Mouse (Mus musculus) forebrain, embryonic 12.5 days (tissue): ENCODE results near the gene Tradd. TPM values are rescaled to one million over a fixed set of nuclear protein-coding genes. Genes with fewer than 3 reads are reported as not detected.

Source experiments
- ATAC-seq: fragments of 200-750 bp; cut with Nextera tagmentation; 2 replicates; pipeline ENCODE4 v1.8.0; 2017; ENCODE audit warnings: moderate TSS enrichment; ENCODE audit not compliant: low FRiP score
- H3K27ac ChIP-seq: fragments of 300-500 bp; sonication (generic); 2 replicates; pipeline ENCODE4 v1.5.1; 2016; ENCODE audit warnings: mild to moderate bottlenecking
- H3K27me3 ChIP-seq: fragments of 300-500 bp; sonication (generic); 2 replicates; pipeline ENCODE4 v1.6.1; 2016; ENCODE audit warnings: mild to moderate bottlenecking
- H3K36me3 ChIP-seq: fragments of 300-500 bp; sonication (generic); replicated peaks from 2 replicates; pipeline ENCODE4 v1.6.1; 2016; ENCODE audit warnings: mild to moderate bottlenecking
- H3K4me1 ChIP-seq: fragments of 300-500 bp; sonication (generic); 2 replicates; pipeline ENCODE4 v1.6.1; 2016
- H3K4me2 ChIP-seq: fragments of 300-500 bp; sonication (generic); 2 replicates; pipeline ENCODE4 v1.6.1; 2016; ENCODE audit warnings: mild to moderate bottlenecking, moderate library complexity
- H3K4me3 ChIP-seq: fragments of 300-500 bp; sonication (generic); replicated peaks from 2 replicates; pipeline ENCODE4 v1.5.1; 2016; ENCODE audit warnings: mild to moderate bottlenecking
- H3K9ac ChIP-seq: fragments of 300-500 bp; sonication (generic); 2 replicates; pipeline ENCODE4 v1.6.1; 2016; ENCODE audit warnings: mild to moderate bottlenecking
- H3K9me3 ChIP-seq: fragments of 300-500 bp; sonication (generic); 2 replicates; pipeline ENCODE4 v1.6.1; 2016
- WGBS: fragments of 180-500 bp; shearing (Covaris S2); methylation state at CpG from one replicate; pipeline ENCODE4 v1.1.7; 2016; 5-methylcytosine and 5-hydroxymethylcytosine counted together
- polyA plus RNA-seq: library from polyadenylated mRNA; unstranded; fragments of >200 nt; fragmentation: Nextera tagmentation; extraction: Ambion mirVana; gene quantifications from 2 replicates; pipeline ENCODE4 v1.2.1, GENCODE M21; 2016

Gene Tradd
- polyA plus RNA-seq, result 10.8 and 11.0 TPM in 2 replicates

GRCm38 (mm10) chr8:105264024-105264982, at the start of gene Tradd, which contains the start of gene Fbxl8:
Tradd (minus strand) TSS chr8:105264609.
Fbxl8 (plus strand) TSS chr8:105264648.
- peak; percentile 42 for ATAC-seq
- WGBS, result under 1% methylated on average over 54 of the region's 54 CpGs
- Histone ChIP-seq H3K9ac (peak within 1 kb of the TSS; percentile 60), H3K36me3 (no peaks in the 10 kb centered on the region), H3K9me3 (0 out of 2 replicates have a peak, but pooled peaks cover 5% of the 10 kb centered on the region), H3K4me2 (peak within 1 kb of the TSS; percentile 90), H3K4me1 (peaks cover 31% of the 10 kb centered on the region), H3K27me3 (peaks cover 96% of the 10 kb centered on the region), H3K27ac (no peak within 1 kb of the TSS), H3K4me3 (peak within 1 kb of the TSS; percentile 65)

DNA sequence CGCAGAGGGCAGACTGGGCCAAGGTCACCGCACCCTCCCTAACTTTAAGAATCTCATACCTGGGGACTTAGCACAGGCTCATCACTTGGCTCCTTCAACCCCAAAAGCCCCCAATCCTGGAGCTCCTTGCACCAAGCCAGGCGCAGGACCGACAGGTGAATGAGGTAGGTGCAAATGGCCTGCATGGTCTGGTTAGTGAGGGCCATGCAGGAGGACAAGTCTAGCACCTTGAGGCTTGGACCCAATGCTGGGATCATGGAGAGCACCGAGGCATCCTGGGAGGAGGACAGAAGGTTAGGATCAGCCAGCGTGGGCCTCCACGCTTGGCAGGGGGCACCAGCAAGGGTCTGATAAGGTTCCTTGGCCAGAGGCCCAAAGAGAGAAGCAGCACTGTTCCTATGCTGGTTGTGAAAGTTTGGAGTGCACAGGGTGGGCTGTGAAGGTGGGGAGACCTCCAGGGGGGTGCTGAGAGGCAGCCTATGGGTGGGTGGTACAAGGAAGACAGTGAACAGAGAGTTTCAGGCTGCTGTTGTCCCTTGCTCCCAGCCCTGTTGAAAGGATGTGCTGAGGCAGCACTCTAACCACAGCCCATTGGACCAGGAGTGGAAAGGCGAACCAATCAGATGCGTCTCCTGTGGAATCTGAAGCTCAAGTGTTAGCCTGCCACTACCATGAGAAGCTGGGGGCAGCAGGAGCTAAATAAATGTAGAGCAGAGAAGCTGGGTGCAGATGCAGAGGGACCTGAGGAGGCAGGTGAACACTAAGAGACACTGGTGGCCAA, 49.4 kb upstream of the Tradd start:
- no peak overlapping the region for H3K4me3 ChIP-seq
- no peaks in the 10 kb centered on the region for H3K9me3 ChIP-seq
- 87% methylated on average over 9 of the region's 9 CpGs for WGBS
- 0 out of 2 replicates have a peak overlapping the region, but pooled peaks have one; percentile 7 for H3K9ac ChIP-seq
- H3K4me2 ChIP-seq, result no peak overlapping the region
- no peaks in the 10 kb centered on the region for H3K4me1 ChIP-seq
- ATAC-seq, result no peak
- H3K27ac ChIP-seq, result no peak overlapping the region
- no peaks in the 10 kb centered on the region for H3K27me3 ChIP-seq
- peaks cover 77% of the 10 kb centered on the region for H3K36me3 ChIP-seq

GRCm38 (mm10) chr8:105312891-105313481, 48.6 kb upstream of the Tradd start:
- WGBS, result 93% methylated on average over 8 of the region's 8 CpGs
- no peak overlapping the region for H3K4me2 ChIP-seq

GRCm38 (mm10) chr8:105311718-105312117, 47.3 kb upstream of the Tradd start:
- no peak overlapping the region for H3K4me3 ChIP-seq
- WGBS, result 93% methylated on average over 1 of the region's 1 CpGs
- no peak for ATAC-seq

More at GRCm38 (mm10) chr8:105312891-105313481, 48.6 kb upstream of the Tradd start:
- peaks cover 80% of the 10 kb centered on the region for H3K36me3 ChIP-seq
- ATAC-seq, result no peak
- no peaks in the 10 kb centered on the region for H3K27me3 ChIP-seq
- H3K27ac ChIP-seq, result no peak overlapping the region
- no peak overlapping the region for H3K4me3 ChIP-seq
- no peaks in the 10 kb centered on the region for H3K9me3 ChIP-seq
- no peaks in the 10 kb centered on the region for H3K4me1 ChIP-seq
- H3K9ac ChIP-seq, result no peak overlapping the region

GRCm38 (mm10) chr8:105310118-105310517, 45.7 kb upstream of the Tradd start:
- no peaks in the 10 kb centered on the region for H3K9me3 ChIP-seq
- H3K4me2 ChIP-seq, result no peak overlapping the region
- peaks cover 12% of the 10 kb centered on the region for H3K4me1 ChIP-seq
- no peaks in the 10 kb centered on the region for H3K27me3 ChIP-seq
- H3K4me3 ChIP-seq, result no peak overlapping the region
- no peak overlapping the region for H3K27ac ChIP-seq
- ATAC-seq, result no peak
- peaks cover 84% of the 10 kb centered on the region for H3K36me3 ChIP-seq
- H3K9ac ChIP-seq, result no peak overlapping the region
- WGBS, result 87% methylated on average over 8 of the region's 8 CpGs

More at GRCm38 (mm10) chr8:105311718-105312117, 47.3 kb upstream of the Tradd start:
- H3K4me2 ChIP-seq, result no peak overlapping the region
- no peaks in the 10 kb centered on the region for H3K4me1 ChIP-seq
- no peaks in the 10 kb centered on the region for H3K27me3 ChIP-seq
- H3K36me3 ChIP-seq, result peaks cover 84% of the 10 kb centered on the region
- no peak overlapping the region for H3K27ac ChIP-seq
- H3K9ac ChIP-seq, result no peak overlapping the region
- no peaks in the 10 kb centered on the region for H3K9me3 ChIP-seq

DNA sequence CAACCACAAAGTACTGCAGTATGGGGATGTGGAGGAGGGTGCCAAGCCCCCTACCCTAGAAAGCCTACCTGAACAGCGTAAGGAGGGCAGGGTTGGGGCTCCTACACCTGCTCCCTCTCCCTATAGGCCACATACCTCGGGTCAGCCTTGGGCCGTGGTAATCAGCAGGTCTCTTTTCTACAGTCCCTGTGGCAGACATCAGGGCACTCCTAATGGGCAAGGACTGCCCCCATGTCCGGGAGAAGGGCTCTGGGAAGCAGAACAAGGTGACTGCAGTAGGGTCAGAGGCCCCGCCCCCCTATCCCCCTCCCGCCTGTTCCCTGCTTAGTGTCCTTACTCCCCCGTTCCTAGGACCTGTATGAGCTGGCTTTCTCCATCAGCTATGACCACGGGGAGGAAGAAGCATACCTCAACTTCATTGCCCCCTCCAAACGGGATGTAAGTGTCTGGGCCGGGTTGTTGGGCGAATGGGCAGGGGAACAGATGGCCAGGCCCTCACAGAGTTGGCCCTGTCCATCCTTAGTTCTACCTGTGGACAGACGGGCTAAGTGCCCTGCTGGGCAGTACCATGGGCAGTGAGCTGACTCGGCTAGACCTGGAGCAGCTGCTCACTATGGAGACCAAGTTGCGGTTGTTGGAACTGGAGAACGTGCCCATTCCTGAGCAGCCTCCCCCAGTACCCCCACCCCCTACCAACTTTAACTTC, 44.9 kb upstream of the Tradd start:
- Histone ChIP-seq H3K4me2 (no peak overlapping the region), H3K4me3 (no peak overlapping the region), H3K4me1 (peaks cover 20% of the 10 kb centered on the region), H3K27ac (no peak overlapping the region), H3K9ac (no peak overlapping the region), H3K27me3 (no peaks in the 10 kb centered on the region), H3K9me3 (no peaks in the 10 kb centered on the region), H3K36me3 (peaks cover 84% of the 10 kb centered on the region)
- WGBS, result 84% methylated on average over 15 of the region's 15 CpGs
- no peak for ATAC-seq

GRCm38 (mm10) chr8:105308428-105308827, 44.0 kb upstream of the Tradd start:
- 93% methylated on average over 10 of the region's 10 CpGs for WGBS
- ATAC-seq, result no peak
- Histone ChIP-seq H3K9me3 (no peaks in the 10 kb centered on the region), H3K4me1 (peaks cover 21% of the 10 kb centered on the region), H3K4me3 (no peak overlapping the region), H3K9ac (no peak overlapping the region), H3K27ac (no peak overlapping the region), H3K36me3 (peaks cover 84% of the 10 kb centered on the region), H3K4me2 (no peak overlapping the region), H3K27me3 (no peaks in the 10 kb centered on the region)

DNA sequence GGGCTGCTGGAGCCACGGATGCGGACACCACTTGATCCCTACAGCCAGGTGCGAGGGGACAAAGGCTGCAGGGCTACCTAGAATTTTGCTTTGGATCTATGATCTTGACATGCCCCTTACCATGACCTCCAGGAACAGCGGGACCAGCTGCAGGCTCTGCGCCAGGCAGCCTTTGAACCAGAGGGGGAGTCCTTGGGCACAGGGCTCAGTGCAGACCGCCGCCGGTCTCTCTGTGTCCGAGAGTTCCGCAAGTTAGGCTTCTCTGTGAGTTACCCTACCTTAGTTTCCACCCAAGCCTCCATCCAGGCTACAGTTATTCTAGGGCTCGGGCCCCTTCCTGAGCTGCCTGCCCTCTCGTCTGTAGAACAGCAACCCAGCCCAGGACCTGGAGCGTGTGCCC, 43.3 kb upstream of the Tradd start:
- no peaks in the 10 kb centered on the region for H3K9me3 ChIP-seq
- no peak for ATAC-seq
- no peak overlapping the region for H3K9ac ChIP-seq
- H3K36me3 ChIP-seq, result peaks cover 82% of the 10 kb centered on the region
- WGBS, result 93% methylated on average over 13 of the region's 13 CpGs
- H3K27ac ChIP-seq, result no peak overlapping the region
- peaks cover 21% of the 10 kb centered on the region for H3K4me1 ChIP-seq
- no peak overlapping the region for H3K4me2 ChIP-seq
- no peak overlapping the region for H3K4me3 ChIP-seq
- H3K27me3 ChIP-seq, result no peaks in the 10 kb centered on the region

GRCm38 (mm10) chr8:105306146-105306691, 41.8 kb upstream of the Tradd start:
- peak; percentile 3; the same call in 1 of the 2 replicates for ATAC-seq
- no peak overlapping the region for H3K27ac ChIP-seq
- no peak overlapping the region for H3K4me3 ChIP-seq
- H3K9me3 ChIP-seq, result no peaks in the 10 kb centered on the region
- H3K27me3 ChIP-seq, result no peaks in the 10 kb centered on the region
- H3K36me3 ChIP-seq, result peaks cover 81% of the 10 kb centered on the region
- peaks cover 21% of the 10 kb centered on the region for H3K4me1 ChIP-seq
- peak overlapping the region; percentile 45 for H3K4me2 ChIP-seq
- WGBS, result 61% methylated on average over 5 of the region's 5 CpGs
- 0 out of 2 replicates have a peak overlapping the region, but pooled peaks have one; percentile 29 for H3K9ac ChIP-seq

- Histone ChIP-seq H3K27me3 (no peaks in the 10 kb centered on the region), H3K4me2 (peak within 1 kb of the TSS; percentile 45), H3K9me3 (no peaks in the 10 kb centered on the region), H3K9ac (peak within 1 kb of the TSS; percentile 29; the same call in 1 of the 2 replicates), H3K4me1 (peaks cover 21% of the 10 kb centered on the region), H3K27ac (no peak within 1 kb of the TSS), H3K36me3 (peaks cover 88% of the 10 kb centered on the region), H3K4me3 (peak within 1 kb of the TSS; percentile 17)
- 8% methylated on average over 29 of the region's 30 CpGs for WGBS
- ATAC-seq, result peak; percentile 54
Observed at GRCm38 (mm10) chr8:105305211-105306145, 41.1 kb upstream of the Tradd start, which contains the start of gene Elmo3. Elmo3 (plus strand) TSS chr8:105305601.
